In the genomic region with DNA sequence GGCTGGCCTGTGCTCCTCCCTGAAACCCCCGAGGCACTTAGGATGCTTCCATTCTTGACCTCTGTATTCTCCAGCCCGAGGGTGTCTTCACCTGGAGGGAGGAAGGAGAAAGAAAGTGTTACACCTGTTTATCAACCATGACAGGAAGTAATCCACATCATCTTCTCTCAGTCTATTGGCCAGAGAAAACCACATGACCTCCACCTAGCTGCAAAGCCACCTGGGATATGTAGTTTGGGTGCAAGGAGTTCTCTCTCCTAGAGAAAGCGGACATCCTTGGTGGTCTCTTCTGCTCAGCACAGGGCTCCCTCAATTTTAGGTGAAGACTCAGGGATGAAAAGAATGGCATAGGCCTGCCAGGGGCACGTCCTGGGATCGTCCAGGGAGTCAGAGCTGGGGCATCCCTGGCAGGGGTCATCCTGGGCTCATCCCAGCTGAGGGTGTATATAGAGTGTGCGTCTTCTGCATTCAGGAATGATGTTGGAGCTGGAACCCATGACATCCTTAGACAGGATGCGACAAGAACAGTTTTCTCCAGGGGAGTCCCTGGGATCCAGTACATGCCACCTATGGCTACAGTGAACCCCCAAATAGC, we compare ENCODE assay signal across 8 mouse cellular contexts.
DNase-seq lines count a peak whose midpoint lies in the region; ATAC-seq lines count a peak whose summit lies in the region.

No protein-coding gene starts in this region.

- peak; percentile 49 to 58 for DNase-seq in cerebellum, postnatal 10 days
- DNase-seq in cerebellum, adult 18-20 months: no peak
- DNase-seq in CD4-positive helper T cell, adult 2 months (ENCODE audit: low read depth, low spot score): peak; percentile 20
- DNase-seq in midbrain, embryonic 10.5 days (ENCODE audit: low spot score): no peak
- no peak for DNase-seq in gastrocnemius, postnatal 25 days
- DNase-seq in ovary, adult 18-20 months (ENCODE audit: low spot score): no peak
- no peak for DNase-seq in adrenal gland, adult (ENCODE audit: inconsistent age in 2 of 2, low spot score in 1 of 2)

- 58% methylated on average over 7 of the region's 7 CpGs for WGBS in forebrain, embryonic 12.5 days
- 63% methylated on average over 7 of the region's 7 CpGs for WGBS in midbrain, embryonic 10.5 days

- ATAC-seq in forebrain, embryonic 12.5 days (ENCODE audit: low FRiP score): peak; percentile 82

- H3K4me1 ChIP-seq in forebrain, embryonic 12.5 days: 0 out of 2 replicates have a peak, but pooled peaks cover 3% of the 10 kb centered on the region
- peaks cover 7% of the 10 kb centered on the region; the same call in 1 of the 2 replicates for H3K4me1 ChIP-seq in midbrain, embryonic 10.5 days

- H3K4me2 ChIP-seq in forebrain, embryonic 12.5 days: no peak overlapping the region

- no peaks in the 10 kb centered on the region for H3K27me3 ChIP-seq in forebrain, embryonic 12.5 days
- H3K27me3 ChIP-seq in midbrain, embryonic 10.5 days (ENCODE audit: low read depth, poor library complexity, severe bottlenecking): no peaks in the 10 kb centered on the region

- H3K9me3 ChIP-seq in forebrain, embryonic 12.5 days: no peaks in the 10 kb centered on the region
- H3K9me3 ChIP-seq in midbrain, embryonic 10.5 days (replicated peaks): no peaks in the 10 kb centered on the region

- H3K4me3 ChIP-seq in forebrain, embryonic 12.5 days (replicated peaks): no peak overlapping the region
- no peak overlapping the region for H3K4me3 ChIP-seq in midbrain, embryonic 10.5 days

- no peak overlapping the region for H3K9ac ChIP-seq in forebrain, embryonic 12.5 days

- H3K27ac ChIP-seq in forebrain, embryonic 12.5 days: no peak overlapping the region
- H3K27ac ChIP-seq in midbrain, embryonic 10.5 days (replicated peaks): peak overlapping the region; percentile 49; the same call in 1 of the 2 replicates

- H3K36me3 ChIP-seq in forebrain, embryonic 12.5 days (replicated peaks): no peaks in the 10 kb centered on the region
- H3K36me3 ChIP-seq in midbrain, embryonic 10.5 days: no peaks in the 10 kb centered on the region

Comparison
In these comparisons a context has a peak if more than half of its experiments do, and no peak if none do; other contexts are left out.
1. DNase-seq: peak in cerebellum, postnatal 10 days (2 of 2) and CD4-positive helper T cell, adult 2 months (single experiment); none in cerebellum, adult 18-20 months (0 of 2), midbrain, embryonic 10.5 days (single experiment), gastrocnemius, postnatal 25 days (single experiment), ovary, adult 18-20 months (single experiment) and adrenal gland, adult (0 of 2).